Mouse (Mus musculus) liver, postnatal 0 days (tissue): ENCODE results near the gene Acaca. TPM values are rescaled to one million over a fixed set of nuclear protein-coding genes. Genes with fewer than 3 reads are reported as not detected.

Experiments used
- ATAC-seq: fragments of 200-750 bp; cut with Nextera tagmentation; 2 replicates; pipeline ENCODE4 v1.8.0; 2017; ENCODE audit warnings: mild to moderate bottlenecking, moderate library complexity
- DNase-seq: peaks from one replicate; pipeline ENCODE4 v3.0.0-alpha.2; 2016
- H3K27ac ChIP-seq: fragments of 300-500 bp; sonication (generic); 2 replicates; pipeline ENCODE4 v1.5.1; 2014; ENCODE audit warnings: antibody characterized with exemption, moderate library complexity, mild to moderate bottlenecking, low read depth
- H3K27me3 ChIP-seq: fragments of 300-500 bp; sonication (generic); 2 replicates; pipeline ENCODE4 v1.6.1; 2014; ENCODE audit warnings: low read length, control low read depth, mixed read lengths; ENCODE audit not compliant: insufficient read depth
- H3K36me3 ChIP-seq: fragments of 300-500 bp; sonication (generic); replicated peaks from 2 replicates; pipeline ENCODE4 v1.6.1; 2014; ENCODE audit warnings: mild to moderate bottlenecking, control low read depth, low read length, moderate library complexity, mixed read lengths; ENCODE audit not compliant: insufficient read depth
- H3K4me1 ChIP-seq: fragments of 300-500 bp; sonication (generic); 2 replicates; pipeline ENCODE4 v1.6.1; 2014; ENCODE audit warnings: antibody characterized with exemption, mild to moderate bottlenecking, control low read depth; ENCODE audit not compliant: insufficient read depth
- H3K4me2 ChIP-seq: fragments of 300-500 bp; sonication (generic); 2 replicates; pipeline ENCODE4 v1.6.1; 2014; ENCODE audit warnings: low read depth, mild to moderate bottlenecking, low read length, moderate library complexity, mixed read lengths
- H3K4me3 ChIP-seq: fragments of 300-500 bp; sonication (generic); 2 replicates; pipeline ENCODE4 v1.5.1; 2014; ENCODE audit warnings: low read depth, low read length
- H3K9ac ChIP-seq: fragments of 300-500 bp; sonication (generic); replicated peaks from 2 replicates; pipeline ENCODE4 v1.6.1; 2014; ENCODE audit warnings: mild to moderate bottlenecking, moderate library complexity
- H3K9me3 ChIP-seq: fragments of 300-500 bp; sonication (generic); 2 replicates; pipeline ENCODE4 v1.6.1; 2016; ENCODE audit warnings: mild to moderate bottlenecking, control low read depth, low read length, mixed read lengths
- CTCF ChIP-seq: sonication (generic); IDR thresholded peaks from 2 replicates; pipeline ENCODE4 v1.5.1; 2016; ENCODE audit warnings: antibody characterized with exemption, low read depth
- EP300 ChIP-seq: IDR thresholded peaks from 2 replicates; pipeline ENCODE4 v1.6.1; 2016; ENCODE audit warnings: antibody characterized with exemption, low read depth, mild to moderate bottlenecking
- WGBS: fragments of 180-500 bp; shearing (Covaris S2); extraction: QIAGEN DNeasy Blood & Tissue Kit; methylation state at CpG from one replicate; pipeline ENCODE4 v1.1.7; 2014; ENCODE audit not compliant: insufficient replicate concordance; 5-methylcytosine and 5-hydroxymethylcytosine counted together
- polyA plus RNA-seq: library from polyadenylated mRNA; unstranded; fragments of >200 nt; fragmentation: Nextera tagmentation; extraction: Ambion mirVana; gene quantifications from 2 replicates; pipeline ENCODE4 v1.2.1, GENCODE M21; 2015

Gene Acaca
- polyA plus RNA-seq, 1 experiment from 2014 or later: 2.0 TPM

GRCm38 (mm10) chr11:84247370-84247769, 117.9 kb downstream of the Acaca start:
- Histone ChIP-seq H3K27me3 (no peaks in the 10 kb centered on the region), H3K4me2 (no peak overlapping the region), H3K36me3 (peaks cover 28% of the 10 kb centered on the region), H3K9me3 (no peaks in the 10 kb centered on the region), H3K27ac (no peak overlapping the region), H3K4me3 (no peak overlapping the region), H3K9ac (no peak overlapping the region), H3K4me1 (no peaks in the 10 kb centered on the region)
- no peak for TF ChIP-seq CTCF
- no peak for TF ChIP-seq EP300
- ATAC-seq (no peak), DNase-seq (no peak)
- 67% methylated on average over 1 of the region's 1 CpGs for WGBS

- DNase-seq: no peak
- no peaks in the 10 kb centered on the region for H3K4me1 ChIP-seq
- no peak overlapping the region for H3K4me2 ChIP-seq
- no peak overlapping the region for H3K4me3 ChIP-seq
- H3K9me3 ChIP-seq: no peaks in the 10 kb centered on the region
- H3K9ac ChIP-seq: no peak overlapping the region
- H3K27me3 ChIP-seq: no peaks in the 10 kb centered on the region
- no peak for ATAC-seq
- TF ChIP-seq EP300: no peak
- no peak for TF ChIP-seq CTCF
- H3K27ac ChIP-seq: no peak overlapping the region
- peaks cover 16% of the 10 kb centered on the region; the same call in 1 of the 2 replicates for H3K36me3 ChIP-seq
- 78% methylated on average over 3 of the region's 3 CpGs for WGBS
Measured at GRCm38 (mm10) chr11:84251170-84251569, 121.7 kb downstream of the Acaca start.

- TF ChIP-seq CTCF (no peak), EP300 (no peak)
- DNase-seq (no peak), ATAC-seq (no peak)
- Histone ChIP-seq H3K9me3 (no peaks in the 10 kb centered on the region), H3K27me3 (no peaks in the 10 kb centered on the region), H3K9ac (no peak overlapping the region), H3K4me2 (no peak overlapping the region), H3K36me3 (peaks cover 17% of the 10 kb centered on the region), H3K27ac (no peak overlapping the region), H3K4me3 (no peak overlapping the region), H3K4me1 (no peaks in the 10 kb centered on the region)
- WGBS: 81% methylated on average over 1 of the region's 1 CpGs
Measured at GRCm38 (mm10) chr11:84252425-84252824, 123.0 kb downstream of the Acaca start.

- Histone ChIP-seq H3K9me3 (no peaks in the 10 kb centered on the region), H3K27ac (no peak overlapping the region), H3K9ac (no peak overlapping the region), H3K4me3 (no peak overlapping the region), H3K4me1 (no peaks in the 10 kb centered on the region), H3K27me3 (no peaks in the 10 kb centered on the region), H3K36me3 (peaks cover 24% of the 10 kb centered on the region), H3K4me2 (no peak overlapping the region)
- WGBS: 89% methylated on average over 4 of the region's 4 CpGs
- DNase-seq: no peak
- ATAC-seq: no peak
- TF ChIP-seq EP300 (no peak), CTCF (no peak)
Measured at GRCm38 (mm10) chr11:84255879-84256278, 126.4 kb downstream of the Acaca start.

- no peak overlapping the region for H3K4me2 ChIP-seq
- no peak overlapping the region for H3K27ac ChIP-seq
- ATAC-seq (no peak), DNase-seq (no peak)
- no peak for TF ChIP-seq EP300
- TF ChIP-seq CTCF: no peak
- WGBS: 59% methylated on average over 4 of the region's 4 CpGs
- no peaks in the 10 kb centered on the region for H3K27me3 ChIP-seq
- no peaks in the 10 kb centered on the region for H3K9me3 ChIP-seq
- peaks cover 29% of the 10 kb centered on the region for H3K36me3 ChIP-seq
- H3K4me1 ChIP-seq: no peaks in the 10 kb centered on the region
- no peak overlapping the region for H3K9ac ChIP-seq
- no peak overlapping the region for H3K4me3 ChIP-seq
Measured at GRCm38 (mm10) chr11:84258053-84258710, 128.7 kb downstream of the Acaca start.

- no peak for DNase-seq
- no peak for ATAC-seq
- no peak overlapping the region for H3K27ac ChIP-seq
- H3K36me3 ChIP-seq: peaks cover 53% of the 10 kb centered on the region
- no peak overlapping the region for H3K4me3 ChIP-seq
- H3K9ac ChIP-seq: no peak overlapping the region
- no peaks in the 10 kb centered on the region for H3K4me1 ChIP-seq
- H3K9me3 ChIP-seq: no peaks in the 10 kb centered on the region
- TF ChIP-seq CTCF (peak; percentile 61), EP300 (no peak)
- 58% methylated on average over 3 of the region's 3 CpGs for WGBS
- no peaks in the 10 kb centered on the region for H3K27me3 ChIP-seq
- H3K4me2 ChIP-seq: no peak overlapping the region
Measured at GRCm38 (mm10) chr11:84264490-84264889, 135.0 kb downstream of the Acaca start.
